Mouse (Mus musculus): ENCODE results near the gene Sipa1l2.

Sipa1l2 gene

GRCm38 (mm10) chr8:125515665-125516064, 53.9 kb downstream of the Sipa1l2 start:
- no peak for DNase-seq (ENCODE audit: low read depth, low spot score)

GRCm38 (mm10) chr8:125513935-125514334, 55.7 kb downstream of the Sipa1l2 start:
- DNase-seq (ENCODE audit: low read depth, low spot score) = no peak

DNA sequence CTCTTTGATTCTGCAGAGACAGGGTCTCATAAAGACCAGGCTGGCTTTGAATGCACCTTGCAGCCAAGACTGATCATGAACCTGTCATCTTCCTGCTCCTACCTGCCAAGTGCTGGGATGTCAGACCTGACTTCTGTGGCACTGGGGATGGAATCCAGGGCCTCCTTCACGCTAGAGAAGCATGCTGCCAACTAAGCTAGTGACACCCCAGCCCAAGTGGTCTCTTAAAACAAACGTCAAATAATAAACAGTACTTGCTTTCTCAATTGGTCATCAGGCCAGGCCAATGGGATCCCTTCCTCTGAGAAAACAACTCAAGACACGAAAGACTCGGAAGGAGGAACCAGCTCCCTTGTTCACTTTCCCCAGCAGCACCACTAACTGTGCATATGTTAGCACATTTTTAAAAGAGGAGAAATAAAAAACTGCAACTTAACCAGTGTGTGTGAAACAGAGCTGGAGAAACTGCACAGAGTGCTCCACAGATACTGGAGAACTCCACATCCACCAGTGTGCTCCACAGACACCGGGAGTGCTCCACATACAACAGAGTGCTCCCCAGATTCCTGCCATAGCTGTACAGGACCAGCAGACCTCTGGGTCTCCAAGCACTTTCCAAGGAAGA, 56.3 kb downstream of the Sipa1l2 start:
- DNase-seq (ENCODE audit: low read depth, low spot score) = no peak

GRCm38 (mm10) chr8:125512561-125512960, 57.0 kb downstream of the Sipa1l2 start:
- no peak for DNase-seq (ENCODE audit: low read depth, low spot score)

- no peak for DNase-seq (ENCODE audit: low read depth, low spot score)
These were observed 58.5 kb downstream of the Sipa1l2 start for GRCm38 (mm10) chr8:125510861-125511668.

DNA sequence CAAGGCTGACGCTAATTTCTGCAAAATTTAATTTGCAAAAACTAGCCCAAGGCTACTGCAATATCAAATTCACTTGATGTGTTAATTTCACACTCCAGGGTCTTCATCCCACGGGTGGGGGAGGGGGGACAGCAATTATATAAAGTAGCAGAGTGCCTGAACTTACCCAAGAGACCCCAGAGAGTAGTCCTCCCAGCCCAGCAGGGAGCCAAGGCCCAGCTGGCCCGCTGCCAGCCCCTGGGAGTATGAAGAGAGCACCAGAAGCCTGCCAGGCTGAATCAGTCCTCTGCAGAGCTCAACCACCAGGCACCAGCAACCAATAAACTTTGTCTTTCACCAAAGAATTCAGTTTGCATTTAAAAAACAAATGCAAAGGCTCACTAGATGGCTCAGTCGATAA, 59.8 kb downstream of the Sipa1l2 start:
- no peak for DNase-seq (ENCODE audit: low read depth, low spot score)

DNA sequence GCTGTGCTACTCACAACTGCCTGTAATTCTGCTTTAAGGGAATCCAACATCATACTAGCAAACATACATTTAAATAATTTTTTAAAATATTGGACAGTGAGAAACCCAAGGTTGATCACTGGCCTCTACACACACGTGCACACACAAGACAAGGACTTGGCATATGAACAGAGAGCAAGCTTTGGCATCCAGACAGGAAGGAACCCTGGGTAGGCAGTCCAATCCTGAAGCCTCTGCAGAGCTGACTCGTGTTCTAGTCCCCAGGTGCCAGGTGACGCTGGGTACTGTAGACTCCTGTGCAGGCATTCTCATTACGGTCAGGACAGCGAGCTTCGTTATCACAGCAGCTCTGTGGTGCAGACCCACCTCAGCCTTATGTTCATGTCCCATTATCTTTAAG, 60.4 kb downstream of the Sipa1l2 start:
- no peak for DNase-seq (ENCODE audit: low read depth, low spot score)

DNA sequence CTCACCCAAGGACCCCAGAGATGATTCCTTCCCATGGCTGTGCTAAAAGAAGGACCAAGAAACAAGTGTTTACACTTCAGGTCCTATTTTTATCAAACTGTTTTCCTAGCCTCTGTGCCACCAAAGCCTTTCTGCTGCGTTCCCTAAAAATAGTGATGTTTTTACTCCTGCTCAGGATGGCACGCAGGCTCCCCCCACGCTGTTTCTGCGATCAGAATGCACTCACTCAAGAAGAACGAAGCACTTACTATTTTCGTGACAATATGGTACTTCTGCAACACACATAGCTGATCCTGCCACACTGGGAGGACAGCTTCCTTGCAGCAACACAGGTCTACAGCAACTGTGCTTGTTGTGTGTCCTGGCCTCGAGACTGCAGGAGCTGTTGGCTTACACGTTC, 62.3 kb downstream of the Sipa1l2 start:
- no peak for DNase-seq (ENCODE audit: low read depth, low spot score)

GRCm38 (mm10) chr8:125504605-125505257, 64.9 kb downstream of the Sipa1l2 start:
- no peak for DNase-seq (ENCODE audit: low read depth, low spot score)

DNA sequence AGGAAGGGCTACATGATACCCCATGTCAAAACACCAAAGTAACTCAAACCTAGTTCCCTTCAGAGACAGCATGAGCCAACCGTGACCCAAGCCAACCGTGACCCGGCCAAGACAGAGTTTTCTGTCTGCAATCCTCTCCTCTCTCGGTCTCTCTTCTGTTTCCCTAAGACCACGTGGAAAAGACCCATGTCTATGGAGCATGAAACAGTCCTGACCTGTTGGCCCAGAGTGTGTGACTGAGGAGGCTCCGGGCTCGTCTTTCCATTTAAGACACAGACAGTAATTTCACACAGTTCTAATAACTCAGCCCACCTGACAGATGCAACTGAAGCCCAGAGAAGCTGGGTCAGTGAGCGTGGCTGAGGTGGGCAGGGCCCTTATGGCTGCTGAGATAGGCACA, 65.8 kb downstream of the Sipa1l2 start:
- DNase-seq (ENCODE audit: low read depth, low spot score) = no peak

DNA sequence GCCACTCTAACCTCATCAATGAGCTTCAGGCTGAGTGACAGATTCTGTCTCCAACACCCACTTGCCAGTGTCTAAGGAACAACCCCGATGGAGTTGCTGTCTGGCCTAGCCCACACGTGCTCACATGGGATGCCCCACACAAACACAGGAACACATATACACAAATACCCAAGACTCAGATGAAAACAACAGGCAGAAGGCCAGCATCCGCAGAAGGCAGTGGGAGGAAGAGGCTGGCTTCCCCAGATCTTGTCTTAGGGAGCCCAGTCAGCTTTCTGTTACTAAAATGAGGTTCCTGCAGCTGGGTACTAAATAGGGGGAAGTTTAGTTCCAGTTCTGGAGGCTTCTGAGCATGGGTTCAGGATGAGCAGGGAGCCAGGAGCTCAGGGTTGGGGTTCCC, 66.8 kb downstream of the Sipa1l2 start:
- no peak for DNase-seq (ENCODE audit: low read depth, low spot score)

DNA sequence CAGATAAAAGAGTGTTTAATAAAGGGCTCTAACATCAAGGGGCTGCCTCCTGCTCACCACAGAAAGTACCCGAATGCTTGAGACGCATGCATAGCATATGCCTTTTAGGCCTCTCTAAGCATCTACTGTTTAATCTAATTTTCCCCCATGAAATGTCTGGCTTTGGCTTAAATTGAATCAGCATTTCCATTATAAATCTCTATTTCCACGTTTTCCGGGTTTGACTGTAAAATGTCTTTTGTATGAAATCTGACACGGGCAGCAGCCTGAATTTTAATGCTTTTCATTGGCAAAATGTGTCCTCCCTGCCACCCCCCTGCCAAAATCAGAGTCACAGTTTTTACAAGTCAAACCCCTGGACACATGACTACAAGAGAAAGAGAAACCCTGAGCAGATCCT, 69.6 kb downstream of the Sipa1l2 start:
- DNase-seq (ENCODE audit: low read depth, low spot score) = no peak

DNA sequence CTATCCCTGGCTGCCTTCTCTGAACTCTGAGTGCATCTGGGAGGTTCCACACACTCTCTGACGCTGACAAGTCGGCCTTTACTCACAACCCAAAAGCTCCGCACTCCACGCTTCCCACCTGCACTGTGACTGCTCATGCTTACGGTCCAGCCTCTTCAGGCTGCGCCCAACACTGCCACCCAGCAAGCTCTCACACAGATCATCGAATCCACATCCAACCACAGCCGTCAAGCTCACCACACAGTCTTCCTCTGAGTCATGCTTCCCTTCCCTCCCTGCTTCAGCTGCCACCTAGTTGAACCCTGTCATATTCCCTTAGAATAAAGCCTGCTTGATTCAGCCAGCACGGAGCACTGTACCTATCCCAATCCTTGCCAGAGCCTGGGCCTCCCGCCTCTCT, 71.1 kb downstream of the Sipa1l2 start:
- no peak for DNase-seq (ENCODE audit: low read depth, low spot score)

GRCm38 (mm10) chr8:125495545-125495944, 74.1 kb downstream of the Sipa1l2 start:
- no peak for DNase-seq (ENCODE audit: low read depth, low spot score)

- DNase-seq (ENCODE audit: low read depth, low spot score) = no peak
These were observed 76.3 kb downstream of the Sipa1l2 start for GRCm38 (mm10) chr8:125493254-125493815.

DNA sequence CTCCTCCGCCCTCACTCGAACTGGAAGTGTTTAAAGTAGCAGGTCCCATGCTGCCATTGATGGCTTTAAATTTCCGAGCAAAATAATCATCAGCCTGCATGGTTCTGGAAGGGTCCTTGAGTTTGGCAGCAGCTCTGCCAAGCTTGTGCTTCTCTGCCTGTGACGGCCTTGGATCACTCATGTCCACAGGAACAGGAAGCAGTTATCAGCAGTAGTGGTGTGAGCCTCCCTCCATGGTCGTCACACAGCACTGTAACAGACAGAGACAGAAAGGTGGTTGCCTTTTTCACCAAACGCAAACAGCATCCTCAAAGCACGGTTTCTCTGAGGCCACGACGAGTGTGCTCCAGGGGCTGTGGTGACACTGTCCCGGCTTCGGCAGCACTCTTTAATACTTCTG, 77.2 kb downstream of the Sipa1l2 start:
- no peak for DNase-seq (ENCODE audit: low read depth, low spot score)

DNA sequence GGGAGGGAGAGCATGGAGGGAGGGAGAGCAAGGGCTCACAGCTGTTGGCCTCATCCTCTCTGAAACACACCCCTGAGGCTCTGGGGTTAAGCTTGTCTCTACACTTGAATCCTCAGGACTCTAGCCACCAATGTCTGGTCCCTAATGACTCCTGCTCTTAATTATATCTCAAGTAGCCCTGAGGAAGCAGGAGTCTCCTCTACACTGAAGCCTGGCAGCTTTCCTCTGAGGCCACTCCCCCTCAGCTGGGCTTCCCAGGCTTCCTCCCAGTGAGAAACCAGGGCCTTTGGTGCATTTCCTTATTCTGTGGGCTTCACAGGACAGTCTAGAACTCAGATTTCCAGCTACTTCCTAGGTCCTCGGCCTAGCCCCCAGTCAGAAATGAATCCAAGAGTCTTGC, 80.9 kb downstream of the Sipa1l2 start:
- DNase-seq (ENCODE audit: low read depth, low spot score) = no peak

- no peak for DNase-seq (ENCODE audit: low read depth, low spot score)
These were observed 83.9 kb downstream of the Sipa1l2 start for GRCm38 (mm10) chr8:125485715-125486114.

GRCm38 (mm10) chr8:125484530-125485196, 84.9 kb downstream of the Sipa1l2 start:
- no peak for DNase-seq (ENCODE audit: low read depth, low spot score)

DNA sequence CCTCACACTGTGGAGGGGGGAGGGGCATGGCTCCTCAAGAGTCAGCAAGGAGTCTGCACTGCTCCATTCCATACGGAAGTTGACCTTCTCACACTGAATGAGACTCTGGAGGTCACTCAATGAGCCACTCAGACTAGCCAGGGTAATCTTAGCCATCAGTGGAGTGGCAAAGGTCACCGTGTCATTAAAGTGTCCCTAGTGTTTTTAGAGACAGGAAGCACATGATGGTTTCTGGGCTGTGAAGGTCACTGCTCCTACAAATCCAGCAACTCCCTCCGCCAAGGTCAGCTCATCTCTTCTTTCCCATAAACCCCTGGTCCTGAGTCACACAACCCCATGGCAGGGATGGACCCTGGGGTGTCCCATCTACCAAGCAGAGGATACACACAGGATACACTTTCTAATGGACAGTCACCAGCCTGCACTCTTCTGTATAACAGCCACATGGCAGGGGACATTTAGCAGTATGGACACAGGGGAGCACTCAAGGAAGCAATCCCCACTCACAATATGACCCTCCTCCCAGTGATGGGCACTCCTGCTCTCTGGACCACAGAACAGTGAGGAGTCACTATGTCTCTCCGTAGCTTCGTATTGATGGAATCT, 87.0 kb downstream of the Sipa1l2 start:
- no peak for DNase-seq (ENCODE audit: low read depth, low spot score)

GRCm38 (mm10) chr8:125474876-125475275, 94.7 kb downstream of the Sipa1l2 start:
- DNase-seq (ENCODE audit: low read depth, low spot score) = no peak

DNA sequence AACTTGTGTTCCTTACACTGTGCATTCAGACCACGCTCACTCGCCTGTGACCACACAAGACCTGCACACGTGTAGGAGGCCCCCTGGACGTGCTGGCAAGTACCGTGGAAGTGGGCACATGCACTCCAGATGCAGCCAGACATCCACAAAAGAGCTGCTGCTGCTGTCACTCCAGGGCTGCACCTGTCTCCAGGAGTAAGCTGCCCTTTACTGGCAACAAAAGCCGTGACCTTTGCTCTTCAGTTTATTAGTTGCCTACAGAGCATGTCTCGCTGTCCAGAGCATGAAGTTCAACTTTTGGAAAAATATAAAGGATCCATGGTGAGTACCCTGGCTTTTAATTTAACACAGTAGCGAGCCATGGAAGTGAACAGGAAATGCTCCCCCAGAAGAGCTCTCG, 98.2 kb downstream of the Sipa1l2 start:
- no peak for DNase-seq (ENCODE audit: low read depth, low spot score)
